Mouse (Mus musculus): ENCODE measurements around the gene Il17ra. TPM values are rescaled to one million over a fixed set of nuclear protein-coding genes. Genes with fewer than 3 reads are reported as not detected.

Il17ra gene
- total and polyA plus RNA-seq, 3 experiments = 4.4 to 10.3 (median 6.0) TPM

- Histone ChIP-seq H3K4me1 (ENCODE audit: insufficient read depth, low read depth, low read length) (peaks cover 2% of the 10 kb centered on the region), H3K4me3 (ENCODE audit: low read depth, low read length) (peak overlapping the region; percentile 13; the same call in 1 of the 2 replicates), H3K27me3 (ENCODE audit: insufficient read depth, low read length) (peaks cover 50% of the 10 kb centered on the region), H3K36me3 (replicated peaks) (no peaks in the 10 kb centered on the region), H3K9me3 (replicated peaks) (peaks cover 17% of the 10 kb centered on the region)
- TF ChIP-seq GATA1 (IDR thresholded peaks at IDR 0.05; ENCODE audit: borderline replicate concordance, low read length) (no peak), TAL1 (conservative IDR thresholded peaks at IDR 0.05; ENCODE audit: low read depth, low read length) (no peak), CTCF (IDR thresholded peaks at IDR 0.05; ENCODE audit: low read depth, low read length) (no peak), POLR2AphosphoS5 (IDR thresholded peaks at IDR 0.05; ENCODE audit: insufficient replicate concordance, low read depth, low read length) (no peak)
- ATAC-seq (ENCODE audit: extremely low read depth, insufficient number of reproducible peaks, low FRiP score, poor library complexity, severe bottlenecking) (no peak), DNase-seq (ENCODE audit: low spot score) (no peak)
Observed at GRCm38 (mm10) chr6:120491862-120492498, 28.9 kb downstream of the Il17ra start.

DNA sequence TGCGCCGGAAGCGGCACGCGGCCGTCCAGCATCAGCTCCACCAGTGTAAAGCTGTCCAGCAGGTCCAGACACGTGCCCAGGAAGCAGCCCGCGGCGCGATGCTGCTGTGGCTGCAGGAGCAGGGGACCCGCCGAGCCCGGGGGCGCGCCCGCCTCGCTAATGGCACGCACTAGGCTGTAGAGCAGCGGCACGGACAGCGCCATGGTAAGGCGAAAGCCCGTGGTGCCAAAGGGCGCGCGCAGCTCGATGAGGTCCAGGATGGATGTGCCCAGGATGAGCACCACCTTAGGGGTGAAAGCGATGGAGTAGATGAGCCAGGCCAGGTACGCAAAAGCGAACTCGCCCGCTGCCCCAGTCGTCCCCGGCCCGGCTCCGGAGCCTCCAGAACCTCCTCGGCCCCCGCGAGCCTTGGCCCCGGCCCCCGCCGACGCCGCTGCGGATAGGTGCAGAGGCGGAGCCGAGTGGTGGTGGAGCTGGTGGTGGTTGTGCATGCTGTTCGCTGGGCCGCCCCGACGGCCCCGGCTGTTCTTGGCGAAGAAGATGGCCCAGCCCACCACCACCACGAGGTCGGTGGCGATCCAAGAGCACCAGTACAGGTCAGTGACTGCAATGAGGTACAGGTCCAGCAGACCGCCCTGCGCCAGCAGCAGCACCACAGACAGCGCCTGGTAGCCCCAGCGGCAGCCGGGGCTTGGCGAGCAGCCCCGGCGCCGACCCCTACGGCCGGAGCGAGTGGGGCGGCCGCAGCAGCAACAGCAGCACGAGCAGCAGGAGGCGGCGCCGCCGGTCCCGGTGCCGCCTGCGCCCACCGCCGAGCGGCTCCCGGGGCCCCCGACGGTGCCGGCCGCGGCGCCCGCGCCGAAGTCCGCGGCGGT lies 29.7 kb downstream of the Il17ra start:
- peaks cover 17% of the 10 kb centered on the region for H3K9me3 ChIP-seq (replicated peaks)
- H3K36me3 ChIP-seq (replicated peaks) = no peaks in the 10 kb centered on the region
- no peak for TF ChIP-seq POLR2AphosphoS5 (IDR thresholded peaks at IDR 0.05; ENCODE audit: insufficient replicate concordance, low read depth, low read length)
- TF ChIP-seq GATA2 (IDR thresholded peaks at IDR 0.05; ENCODE audit: borderline replicate concordance, low read depth, low read length) = no peak
- no peak for TF ChIP-seq CTCF (IDR thresholded peaks at IDR 0.05; ENCODE audit: low read depth, low read length)
- TF ChIP-seq TAL1 (conservative IDR thresholded peaks at IDR 0.05; ENCODE audit: low read depth, low read length) = no peak
- no peak for TF ChIP-seq GATA1 (IDR thresholded peaks at IDR 0.05; ENCODE audit: borderline replicate concordance, low read length)
- DNase-seq (ENCODE audit: low spot score) (no peak), ATAC-seq (ENCODE audit: extremely low read depth, insufficient number of reproducible peaks, low FRiP score, poor library complexity, severe bottlenecking) (no peak)
- H3K27me3 ChIP-seq (ENCODE audit: insufficient read depth, low read length) = peaks cover 50% of the 10 kb centered on the region
- peak overlapping the region; percentile 13; the same call in 1 of the 2 replicates for H3K4me3 ChIP-seq (ENCODE audit: low read depth, low read length)
- no peaks in the 10 kb centered on the region; the same call in 1 of the 2 replicates for H3K4me1 ChIP-seq (ENCODE audit: insufficient read depth, low read depth, low read length)

GRCm38 (mm10) chr6:120493374-120494181 lies 30.5 kb downstream of the Il17ra start, which contains the start of gene Tmem121b:
TSS of gene Tmem121b (minus strand) at chr6:120493807.
- Histone ChIP-seq H3K9me3 (replicated peaks) (peaks cover 17% of the 10 kb centered on the region), H3K4me3 (ENCODE audit: low read depth, low read length) (no peak within 1 kb of the TSS; the same call in 1 of the 2 replicates), H3K36me3 (replicated peaks) (no peaks in the 10 kb centered on the region), H3K27me3 (ENCODE audit: insufficient read depth, low read length) (peaks cover 58% of the 10 kb centered on the region), H3K4me1 (ENCODE audit: insufficient read depth, low read depth, low read length) (no peaks in the 10 kb centered on the region; the same call in 1 of the 2 replicates)
- ATAC-seq (ENCODE audit: extremely low read depth, insufficient number of reproducible peaks, low FRiP score, poor library complexity, severe bottlenecking) = no peak
- DNase-seq (ENCODE audit: low spot score) = no peak
- no peak for TF ChIP-seq GATA2 (IDR thresholded peaks at IDR 0.05; ENCODE audit: borderline replicate concordance, low read depth, low read length)
- TF ChIP-seq POLR2AphosphoS5 (IDR thresholded peaks at IDR 0.05; ENCODE audit: insufficient replicate concordance, low read depth, low read length) = no peak
- no peak for TF ChIP-seq CTCF (IDR thresholded peaks at IDR 0.05; ENCODE audit: low read depth, low read length)
- TF ChIP-seq GATA1 (IDR thresholded peaks at IDR 0.05; ENCODE audit: borderline replicate concordance, low read length) = no peak
- TF ChIP-seq TAL1 (conservative IDR thresholded peaks at IDR 0.05; ENCODE audit: low read depth, low read length) = no peak

DNA sequence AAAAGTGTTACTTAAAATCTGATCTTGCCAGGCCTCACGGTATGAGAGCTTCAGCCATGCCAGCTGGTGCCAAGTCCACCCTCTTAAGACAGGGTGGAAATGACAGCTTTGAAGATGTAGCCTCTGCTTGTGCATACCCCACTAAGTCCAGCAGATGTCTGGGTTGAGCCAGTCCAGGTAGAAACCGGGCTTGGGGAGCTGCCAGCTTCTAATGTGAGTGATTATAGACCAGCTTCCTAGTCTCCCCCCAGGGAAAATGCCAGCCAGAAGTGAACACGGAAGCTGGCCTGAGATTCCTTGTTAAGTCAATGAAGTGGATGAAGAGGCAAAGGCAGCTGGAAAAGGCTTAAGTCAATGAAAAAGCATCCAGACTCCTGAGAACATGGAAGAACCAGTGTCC lies 33.5 kb downstream of the Il17ra start:
- peaks cover 57% of the 10 kb centered on the region for H3K27me3 ChIP-seq (ENCODE audit: insufficient read depth, low read length)

GRCm38 (mm10) chr6:120504051-120504450 lies 41.0 kb downstream of the Il17ra start:
- TF ChIP-seq POLR2AphosphoS5 (IDR thresholded peaks at IDR 0.05; ENCODE audit: insufficient replicate concordance, low read depth, low read length) (no peak), GATA2 (IDR thresholded peaks at IDR 0.05; ENCODE audit: borderline replicate concordance, low read depth, low read length) (no peak), CTCF (IDR thresholded peaks at IDR 0.05; ENCODE audit: low read depth, low read length) (no peak), GATA1 (IDR thresholded peaks at IDR 0.05; ENCODE audit: borderline replicate concordance, low read length) (no peak), TAL1 (conservative IDR thresholded peaks at IDR 0.05; ENCODE audit: low read depth, low read length) (no peak)
- H3K27me3 ChIP-seq (ENCODE audit: insufficient read depth, low read length) = peaks cover 11% of the 10 kb centered on the region
- H3K4me3 ChIP-seq (ENCODE audit: low read depth, low read length) = no peak overlapping the region
- no peaks in the 10 kb centered on the region; the same call in 1 of the 2 replicates for H3K4me1 ChIP-seq (ENCODE audit: insufficient read depth, low read depth, low read length)
- peaks cover 20% of the 10 kb centered on the region for H3K36me3 ChIP-seq (replicated peaks)
- no peak for DNase-seq (ENCODE audit: low spot score)
- 0 out of 2 replicates have a peak, but pooled peaks cover 2% of the 10 kb centered on the region for H3K9me3 ChIP-seq (replicated peaks)
- no peak for ATAC-seq (ENCODE audit: extremely low read depth, insufficient number of reproducible peaks, low FRiP score, poor library complexity, severe bottlenecking)

More for the DNA sequence above, 33.5 kb downstream of the Il17ra start:
- TF ChIP-seq POLR2AphosphoS5 (IDR thresholded peaks at IDR 0.05; ENCODE audit: insufficient replicate concordance, low read depth, low read length) = no peak
- no peak for TF ChIP-seq CTCF (IDR thresholded peaks at IDR 0.05; ENCODE audit: low read depth, low read length)
- no peak for TF ChIP-seq TAL1 (conservative IDR thresholded peaks at IDR 0.05; ENCODE audit: low read depth, low read length)
- TF ChIP-seq GATA2 (IDR thresholded peaks at IDR 0.05; ENCODE audit: borderline replicate concordance, low read depth, low read length) = no peak
- no peak for TF ChIP-seq GATA1 (IDR thresholded peaks at IDR 0.05; ENCODE audit: borderline replicate concordance, low read length)
- H3K9me3 ChIP-seq (replicated peaks) = peaks cover 20% of the 10 kb centered on the region
- H3K36me3 ChIP-seq (replicated peaks) = no peaks in the 10 kb centered on the region
- no peak for DNase-seq (ENCODE audit: low spot score)
- no peaks in the 10 kb centered on the region; the same call in 1 of the 2 replicates for H3K4me1 ChIP-seq (ENCODE audit: insufficient read depth, low read depth, low read length)
- H3K4me3 ChIP-seq (ENCODE audit: low read depth, low read length) = no peak overlapping the region
- no peak for ATAC-seq (ENCODE audit: extremely low read depth, insufficient number of reproducible peaks, low FRiP score, poor library complexity, severe bottlenecking)

All from G1E (cell line).